Mouse (Mus musculus) stomach, embryonic 16.5 days (tissue): Measurements from ENCODE around the gene Rora. TPM values are rescaled to one million over a fixed set of nuclear protein-coding genes. Genes with fewer than 3 reads are reported as not detected.

Experiments used
- ATAC-seq: fragments of 200-750 bp; cut with Nextera tagmentation; 2 replicates; pipeline ENCODE4 v1.8.0; 2017; ENCODE audit warnings: moderate number of reproducible peaks, moderate TSS enrichment; ENCODE audit not compliant: insufficient read depth, low FRiP score
- H3K27ac ChIP-seq: fragments of 300-500 bp; sonication (generic); 2 replicates; pipeline ENCODE4 v1.5.1; 2014; ENCODE audit warnings: low read length
- H3K27me3 ChIP-seq: fragments of 300-500 bp; sonication (generic); 2 replicates; pipeline ENCODE4 v1.6.1; 2014; ENCODE audit warnings: low read length, control low read depth, mixed read lengths; ENCODE audit not compliant: control insufficient read depth, insufficient read depth
- H3K36me3 ChIP-seq: fragments of 300-500 bp; sonication (generic); 2 replicates; pipeline ENCODE4 v1.6.1; 2014; ENCODE audit warnings: low read length; ENCODE audit not compliant: control insufficient read depth, insufficient read depth
- H3K4me1 ChIP-seq: fragments of 300-500 bp; sonication (generic); 2 replicates; pipeline ENCODE4 v1.6.1; 2014; ENCODE audit warnings: low read length, control low read depth, mixed read lengths; ENCODE audit not compliant: control insufficient read depth, insufficient read depth
- H3K4me2 ChIP-seq: fragments of 300-500 bp; sonication (generic); 2 replicates; pipeline ENCODE4 v1.6.1; 2014; ENCODE audit warnings: low read depth, low read length, mixed read lengths
- H3K4me3 ChIP-seq: fragments of 300-500 bp; sonication (generic); replicated peaks from 2 replicates; pipeline ENCODE4 v1.5.1; 2014; ENCODE audit warnings: mild to moderate bottlenecking, low read length
- H3K9ac ChIP-seq: fragments of 300-500 bp; sonication (generic); 2 replicates; pipeline ENCODE4 v1.6.1; 2014; ENCODE audit warnings: low read length
- H3K9me3 ChIP-seq: fragments of 300-500 bp; sonication (generic); replicated peaks from 2 replicates; pipeline ENCODE4 v1.6.1; 2016; ENCODE audit warnings: low read length, control low read depth; ENCODE audit not compliant: control insufficient read depth
- WGBS: fragments of 180-500 bp; shearing (Covaris S2); extraction: QIAGEN DNeasy Blood & Tissue Kit; methylation state at CpG from one replicate; pipeline ENCODE4 v1.1.7; 2014; 5-methylcytosine and 5-hydroxymethylcytosine counted together
- polyA plus RNA-seq: library from polyadenylated mRNA; unstranded; fragments of >200 nt; fragmentation: Nextera tagmentation; extraction: Ambion mirVana; gene quantifications from 2 replicates; pipeline ENCODE4 v1.2.1, GENCODE M21; 2015

Rora gene
- polyA plus RNA-seq, 1 experiment from 2014 or later, result 8.4 TPM

DNA sequence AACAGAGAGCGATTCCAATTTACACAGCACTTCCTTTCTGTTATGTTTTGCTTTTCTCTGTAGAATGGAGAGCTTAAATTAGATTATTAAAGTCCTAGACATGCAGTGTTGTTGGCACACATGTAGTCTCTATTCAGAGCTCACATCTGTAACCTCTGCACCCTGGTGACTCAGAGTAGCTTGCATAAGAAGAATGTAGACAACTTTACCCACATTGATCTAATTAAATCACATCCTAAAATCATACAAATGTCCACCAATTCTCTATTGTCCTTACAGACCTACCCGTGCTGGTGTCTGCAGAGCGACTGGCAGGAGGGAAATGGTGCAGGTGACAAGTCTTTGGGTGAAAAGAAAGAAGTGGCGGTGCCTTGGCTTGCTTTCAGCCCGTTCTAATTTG lies 155.9 kb downstream of the Rora start:
- Histone ChIP-seq H3K9me3 (no peaks in the 10 kb centered on the region), H3K9ac (no peak overlapping the region), H3K36me3 (no peaks in the 10 kb centered on the region), H3K4me1 (peaks cover 16% of the 10 kb centered on the region; the same call in 1 of the 2 replicates), H3K4me3 (no peak overlapping the region), H3K4me2 (no peak overlapping the region), H3K27me3 (no peaks in the 10 kb centered on the region), H3K27ac (no peak overlapping the region)
- 70% methylated on average over 5 of the region's 5 CpGs for WGBS
- ATAC-seq, result no peak

DNA sequence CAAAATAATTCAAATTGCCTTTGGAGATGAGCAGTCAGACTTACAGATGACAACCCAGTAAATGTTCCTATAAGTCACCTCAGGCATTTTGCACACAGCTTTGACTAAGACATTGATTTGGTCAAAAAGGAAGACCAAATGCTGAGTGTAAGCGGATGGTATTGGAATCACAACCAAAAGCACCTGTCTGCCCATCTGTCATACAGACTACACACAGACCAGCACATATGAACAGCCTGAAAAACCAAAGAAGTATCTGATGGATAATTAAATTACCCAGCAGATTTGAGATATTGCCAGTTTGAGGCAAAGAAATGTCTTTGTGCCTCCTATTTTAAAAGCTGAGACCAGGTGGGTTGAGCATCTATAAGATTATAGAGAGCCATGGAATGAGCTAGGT lies 161.1 kb downstream of the Rora start:
- Histone ChIP-seq H3K4me1 (peaks cover 10% of the 10 kb centered on the region; the same call in 1 of the 2 replicates), H3K9me3 (no peaks in the 10 kb centered on the region), H3K36me3 (no peaks in the 10 kb centered on the region), H3K9ac (no peak overlapping the region), H3K4me3 (no peak overlapping the region), H3K27me3 (no peaks in the 10 kb centered on the region), H3K4me2 (no peak overlapping the region), H3K27ac (no peak overlapping the region)
- ATAC-seq, result no peak
- 100% methylated on average over 1 of the region's 1 CpGs for WGBS

DNA sequence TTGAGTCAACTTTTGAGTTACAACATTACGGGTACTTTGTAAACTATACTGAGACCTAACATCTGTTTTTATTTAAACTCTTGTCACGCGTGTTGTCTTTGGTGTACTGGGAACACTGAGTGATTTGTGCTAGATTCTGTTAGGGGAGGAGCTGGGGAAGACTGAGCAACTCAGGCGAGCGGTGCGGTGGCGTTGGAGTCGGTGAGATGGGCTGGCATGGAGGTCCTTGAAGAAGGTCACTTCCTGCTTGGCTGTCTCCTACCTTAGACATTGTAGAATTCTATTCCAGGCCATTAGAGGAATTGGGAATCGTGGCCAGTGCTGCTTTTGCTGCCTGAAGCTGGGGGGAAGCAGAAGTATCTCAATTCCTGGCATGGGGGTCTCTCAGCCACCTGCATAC lies 162.3 kb downstream of the Rora start:
- no peak for ATAC-seq
- no peak overlapping the region for H3K9ac ChIP-seq
- WGBS, result 86% methylated on average over 9 of the region's 9 CpGs

DNA sequence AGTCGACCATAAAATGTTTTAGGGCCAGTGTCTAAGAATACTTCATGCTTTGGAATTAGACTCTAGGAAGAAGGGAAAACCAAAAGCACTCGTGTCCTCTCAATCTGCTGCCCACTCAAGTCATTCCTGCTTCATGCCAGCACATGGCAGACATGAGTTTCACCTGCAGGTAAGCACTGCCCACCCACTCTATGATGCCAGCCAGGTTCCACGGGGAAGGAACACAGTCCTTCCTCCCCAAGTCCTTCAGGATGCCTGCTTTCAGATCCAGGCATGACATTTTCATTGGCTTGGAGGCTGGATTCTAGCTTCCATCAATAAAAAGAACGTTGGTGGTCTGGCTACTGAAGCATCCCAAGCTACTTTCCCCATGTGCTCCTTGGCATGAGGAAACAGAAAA lies 166.4 kb downstream of the Rora start:
- H3K4me2 ChIP-seq, result no peak overlapping the region
- no peak overlapping the region for H3K4me3 ChIP-seq
- H3K27ac ChIP-seq, result no peak overlapping the region
- H3K4me1 ChIP-seq, result no peaks in the 10 kb centered on the region
- no peaks in the 10 kb centered on the region for H3K9me3 ChIP-seq
- H3K27me3 ChIP-seq, result no peaks in the 10 kb centered on the region
- no peak overlapping the region for H3K9ac ChIP-seq
- no peak for ATAC-seq
- 75% methylated on average over 4 of the region's 4 CpGs for WGBS
- no peaks in the 10 kb centered on the region for H3K36me3 ChIP-seq

More for the DNA sequence above, 162.3 kb downstream of the Rora start:
- H3K9me3 ChIP-seq, result no peaks in the 10 kb centered on the region
- peaks cover 10% of the 10 kb centered on the region; the same call in 1 of the 2 replicates for H3K4me1 ChIP-seq
- no peaks in the 10 kb centered on the region for H3K27me3 ChIP-seq
- no peak overlapping the region for H3K27ac ChIP-seq
- no peak overlapping the region for H3K4me3 ChIP-seq
- H3K36me3 ChIP-seq, result no peaks in the 10 kb centered on the region
- H3K4me2 ChIP-seq, result no peak overlapping the region

DNA sequence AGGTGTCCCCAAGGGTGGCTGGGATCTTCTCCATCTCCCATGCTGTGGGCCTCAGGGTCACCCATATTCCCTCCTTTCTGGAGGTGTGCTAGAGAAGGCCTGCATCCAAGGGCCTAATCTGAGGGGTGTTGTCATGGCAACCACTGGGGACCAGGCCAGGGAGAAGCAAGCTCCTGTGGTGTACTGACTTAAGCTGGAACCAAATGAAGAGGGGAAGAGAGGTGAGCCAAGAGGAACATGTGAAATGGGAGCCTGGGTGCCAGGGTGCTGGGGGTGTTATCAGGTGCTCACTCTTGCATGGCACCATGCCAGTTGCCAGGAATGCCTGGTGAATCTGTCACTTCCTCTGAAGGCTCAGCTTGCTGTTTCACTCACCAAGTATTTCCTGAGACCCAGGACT lies 166.9 kb downstream of the Rora start:
- no peak for ATAC-seq

DNA sequence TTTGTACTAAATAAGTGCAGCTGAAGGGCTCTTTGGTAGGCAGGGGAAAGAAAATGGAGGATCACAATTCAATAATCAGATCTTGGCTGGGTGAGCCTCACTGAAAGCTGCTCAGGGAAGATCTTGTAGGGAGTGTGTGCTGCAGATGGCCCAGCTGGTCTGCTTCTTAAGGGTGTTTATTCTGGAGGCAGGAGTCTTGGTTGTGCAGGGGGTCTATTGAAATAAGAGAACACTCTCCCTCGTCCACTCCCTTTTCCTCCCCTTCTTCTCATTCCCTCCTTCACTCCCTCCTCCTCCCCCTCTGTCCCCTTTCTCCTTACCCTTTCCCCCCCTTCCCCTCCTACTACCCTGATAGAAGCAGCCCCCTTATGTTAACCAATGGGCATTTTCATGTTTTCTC lies 167.8 kb downstream of the Rora start:
- Histone ChIP-seq H3K36me3 (no peaks in the 10 kb centered on the region), H3K4me1 (no peaks in the 10 kb centered on the region), H3K27me3 (no peaks in the 10 kb centered on the region), H3K27ac (no peak overlapping the region), H3K4me2 (no peak overlapping the region), H3K4me3 (no peak overlapping the region), H3K9me3 (no peaks in the 10 kb centered on the region), H3K9ac (no peak overlapping the region)
- whole genome bisulfite sequencing, result 56% methylated on average over 1 of the region's 1 CpGs
- ATAC-seq, result no peak

More for the DNA sequence above, 166.9 kb downstream of the Rora start:
- H3K27ac ChIP-seq, result no peak overlapping the region
- H3K4me1 ChIP-seq, result no peaks in the 10 kb centered on the region
- H3K27me3 ChIP-seq, result no peaks in the 10 kb centered on the region
- H3K4me3 ChIP-seq, result no peak overlapping the region
- no peaks in the 10 kb centered on the region for H3K9me3 ChIP-seq
- H3K9ac ChIP-seq, result no peak overlapping the region
- no peak overlapping the region for H3K4me2 ChIP-seq
- H3K36me3 ChIP-seq, result no peaks in the 10 kb centered on the region

DNA sequence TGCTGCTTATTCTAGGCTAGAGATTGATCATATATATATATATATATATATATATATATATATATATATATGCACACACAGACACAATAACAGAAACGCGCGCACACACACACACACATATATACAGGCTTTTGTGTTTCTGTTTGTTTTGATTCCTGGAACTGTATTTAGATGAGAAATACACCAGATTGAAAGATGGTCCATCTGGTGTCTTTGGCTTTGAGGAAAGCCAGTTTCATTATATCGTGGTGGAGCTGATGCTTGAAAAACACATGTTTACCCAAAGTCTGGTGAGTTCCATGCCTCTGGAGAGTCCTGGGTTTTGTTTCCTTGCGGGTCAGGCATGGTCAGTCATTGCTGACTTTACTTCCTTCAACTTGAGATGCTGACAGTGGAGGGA lies 169.7 kb downstream of the Rora start:
- no peak overlapping the region for H3K4me3 ChIP-seq
- H3K9ac ChIP-seq, result no peak overlapping the region
- H3K27ac ChIP-seq, result no peak overlapping the region
- ATAC-seq, result no peak
- 84% methylated on average over 5 of the region's 5 CpGs for WGBS
- no peaks in the 10 kb centered on the region for H3K36me3 ChIP-seq
- H3K4me2 ChIP-seq, result no peak overlapping the region
- H3K27me3 ChIP-seq, result no peaks in the 10 kb centered on the region
- no peaks in the 10 kb centered on the region for H3K9me3 ChIP-seq
- H3K4me1 ChIP-seq, result peaks cover 11% of the 10 kb centered on the region

DNA sequence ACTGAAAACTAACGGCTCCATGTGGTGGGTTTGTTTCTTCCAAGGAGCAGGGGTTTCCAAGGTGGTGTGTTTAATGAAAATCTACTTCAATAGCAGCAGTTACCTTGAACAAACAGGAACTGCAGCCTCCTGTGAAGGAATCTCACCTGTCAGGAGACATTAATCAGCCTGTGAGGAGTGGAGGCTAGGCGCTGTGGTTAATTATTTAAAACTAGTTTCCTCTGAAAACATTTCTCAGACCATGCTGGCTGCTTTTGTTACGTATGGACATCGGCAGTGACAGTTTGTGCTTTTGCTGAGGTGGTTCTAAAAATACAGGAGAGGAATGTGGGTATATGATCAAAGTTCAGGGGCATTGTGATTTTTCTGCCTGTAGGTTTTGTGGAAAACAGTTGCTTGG lies 171.5 kb downstream of the Rora start:
- Histone ChIP-seq H3K4me2 (0 out of 2 replicates have a peak overlapping the region, but pooled peaks have one; percentile 6), H3K4me1 (peaks cover 11% of the 10 kb centered on the region), H3K4me3 (no peak overlapping the region), H3K9me3 (no peaks in the 10 kb centered on the region), H3K9ac (no peak overlapping the region), H3K27me3 (no peaks in the 10 kb centered on the region), H3K36me3 (no peaks in the 10 kb centered on the region), H3K27ac (peak overlapping the region; percentile 48; the same call in 1 of the 2 replicates)
- ATAC-seq, result no peak
- WGBS, result 44% methylated on average over 4 of the region's 4 CpGs

DNA sequence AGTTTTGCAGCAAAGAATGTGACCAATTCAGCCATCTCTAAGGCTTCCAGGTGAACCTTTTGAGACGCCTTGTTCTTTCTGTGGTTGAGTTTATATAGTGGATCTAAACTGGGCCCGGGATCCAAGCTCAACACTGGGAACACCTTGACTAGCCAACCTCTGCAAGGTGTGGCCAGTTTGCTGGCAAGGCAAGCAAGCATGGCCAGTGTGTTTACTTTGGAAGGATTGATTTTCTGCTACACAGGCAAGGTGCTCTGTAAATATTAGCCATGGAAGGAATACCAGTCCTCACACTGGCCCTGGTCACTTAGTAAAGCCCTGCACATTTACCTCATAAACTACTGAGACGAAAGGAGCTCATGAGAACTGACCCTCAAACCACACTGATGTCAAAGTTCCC lies 172.3 kb downstream of the Rora start:
- ATAC-seq, result peak; percentile 60; the same call in 1 of the 2 replicates

DNA sequence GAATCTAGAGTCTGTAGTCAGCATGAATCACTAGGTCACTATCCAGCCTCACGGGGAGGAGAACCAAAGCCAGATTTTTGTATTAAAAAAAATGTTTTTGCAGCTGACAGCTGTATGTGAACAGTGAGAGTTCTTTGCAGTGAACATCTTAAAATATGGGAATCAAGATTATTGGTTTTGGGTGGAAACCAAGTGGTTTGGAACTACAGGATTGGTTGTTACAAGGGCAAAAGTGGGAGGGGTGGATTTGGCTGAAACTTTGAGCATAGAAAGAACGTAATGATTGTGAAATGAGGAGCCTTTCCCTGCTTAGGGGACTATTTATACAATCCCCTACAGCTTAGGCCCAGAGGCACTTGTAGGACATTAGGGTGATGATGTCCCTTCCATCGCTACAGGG lies 173.9 kb downstream of the Rora start:
- no peaks in the 10 kb centered on the region for H3K36me3 ChIP-seq
- no peak overlapping the region for H3K4me2 ChIP-seq
- no peaks in the 10 kb centered on the region for H3K9me3 ChIP-seq
- H3K27me3 ChIP-seq, result no peaks in the 10 kb centered on the region
- no peak overlapping the region for H3K4me3 ChIP-seq
- H3K27ac ChIP-seq, result peak overlapping the region; percentile 38; the same call in 1 of the 2 replicates
- H3K4me1 ChIP-seq, result peaks cover 11% of the 10 kb centered on the region
- no peak for ATAC-seq
- no peak overlapping the region for H3K9ac ChIP-seq
- WGBS, result 39% methylated on average over 3 of the region's 3 CpGs

More for the DNA sequence above, 172.3 kb downstream of the Rora start:
- no peaks in the 10 kb centered on the region for H3K27me3 ChIP-seq
- peaks cover 11% of the 10 kb centered on the region for H3K4me1 ChIP-seq
- H3K4me3 ChIP-seq, result no peak overlapping the region
- H3K4me2 ChIP-seq, result no peak overlapping the region
- peak overlapping the region; percentile 48; the same call in 1 of the 2 replicates for H3K27ac ChIP-seq
- WGBS, result 55% methylated on average over 3 of the region's 3 CpGs
- H3K9me3 ChIP-seq, result no peaks in the 10 kb centered on the region
- H3K36me3 ChIP-seq, result no peaks in the 10 kb centered on the region
- H3K9ac ChIP-seq, result no peak overlapping the region
